Comparison of ENCODE assay signal across 16 mouse cellular contexts in genomic region chr15:97030984-97031492, GRCm38 (mm10). TPM values are rescaled to one million over a fixed set of nuclear protein-coding genes. Genes with fewer than 3 reads are reported as not detected.
"Had no signal": no experiment of that assay in that cellular context is flagged by ENCODE, and none has a peak within 500 bp of the region (broad histone marks: within the 10 kb centered on the region; RNA-seq: fewer than 3 reads in every experiment).

No protein-coding gene starts in this region.

- DNase-seq: retina, postnatal 1 day; right cerebral cortex, adult 18-20 months; right cerebral cortex, postnatal 14 days; right cerebral cortex, postnatal 25 days; right cerebral cortex, postnatal 4 days; spleen, adult 18-20 months; thymus, adult 18-20 months; thymus, adult 2 months; thymus, postnatal 14 days; thymus, postnatal 25 days; thymus, postnatal 36 days; thymus, postnatal 4 days had no signal

- H3K4me1 ChIP-seq: neural tube, embryonic 15.5 days had no signal

- H3K9me3 ChIP-seq: neural tube, embryonic 15.5 days; stomach, embryonic 15.5 days had no signal

- H3K36me3 ChIP-seq: neural tube, embryonic 15.5 days; stomach, embryonic 15.5 days had no signal

- H3K4me2 ChIP-seq: neural tube, embryonic 15.5 days; stomach, embryonic 15.5 days had no signal

- H3K27ac ChIP-seq: neural tube, embryonic 15.5 days; stomach, embryonic 15.5 days; stomach, postnatal 0 days had no signal

- H3K27me3 ChIP-seq: neural tube, embryonic 15.5 days; stomach, embryonic 15.5 days had no signal

- H3K4me3 ChIP-seq: neural tube, embryonic 15.5 days; stomach, embryonic 15.5 days had no signal

- H3K9ac ChIP-seq: neural tube, embryonic 15.5 days; stomach, embryonic 15.5 days had no signal

RNA-seq across cellular contexts. Expression of gene Slc38a4, which starts 24.7 kb away (rescaled TPM):
- total RNA-seq: neutrophil, adult 5-6 weeks had no signal
